Mouse (Mus musculus) CD4-positive, CD25-positive, alpha-beta regulatory T cell, adult 2 months (primary cell): Measurements from ENCODE around the gene 1700021F07Rik.

ENCODE experiments used
- DNase-seq: peaks from one replicate; pipeline ENCODE4 v3.0.0-alpha.2; 2012; ENCODE audit warnings: low read depth, low spot score

Gene 1700021F07Rik

GRCm38 (mm10) chr2:173522376-173522775 is at the start of gene 1700021F07Rik:
1700021F07Rik (plus strand) TSS chr2:173522586.
- DNase-seq: no peak

GRCm38 (mm10) chr2:173473233-173473632 is 49.2 kb upstream of the 1700021F07Rik start:
- no peak for DNase-seq

- DNase-seq: no peak
Observed at GRCm38 (mm10) chr2:173479050-173479449, 43.3 kb upstream of the 1700021F07Rik start.

GRCm38 (mm10) chr2:173484486-173484885 is 37.9 kb upstream of the 1700021F07Rik start:
- no peak for DNase-seq

GRCm38 (mm10) chr2:173499612-173500011 is 22.8 kb upstream of the 1700021F07Rik start:
- DNase-seq: no peak

- DNase-seq: no peak
Observed at GRCm38 (mm10) chr2:173513977-173514376, 8.4 kb upstream of the 1700021F07Rik start.

GRCm38 (mm10) chr2:173515186-173515585 is 7.2 kb upstream of the 1700021F07Rik start:
- DNase-seq: no peak

- no peak for DNase-seq
Observed at GRCm38 (mm10) chr2:173516150-173516855, 6.1 kb upstream of the 1700021F07Rik start.

- DNase-seq: no peak
Observed at GRCm38 (mm10) chr2:173528493-173528892, 6.1 kb downstream of the 1700021F07Rik start.

GRCm38 (mm10) chr2:173532711-173533462 is 10.5 kb downstream of the 1700021F07Rik start:
- DNase-seq: no peak

- peak; percentile 78 for DNase-seq
Observed at GRCm38 (mm10) chr2:173534581-173534980, 12.2 kb downstream of the 1700021F07Rik start.

GRCm38 (mm10) chr2:173535390-173535789 is 13.0 kb downstream of the 1700021F07Rik start:
- DNase-seq: peak; percentile 22

- DNase-seq: no peak
Observed at GRCm38 (mm10) chr2:173535886-173536285, 13.5 kb downstream of the 1700021F07Rik start.

GRCm38 (mm10) chr2:173539781-173540180 is 17.4 kb downstream of the 1700021F07Rik start:
- DNase-seq: no peak

- no peak for DNase-seq
Observed at GRCm38 (mm10) chr2:173541748-173542147, 19.4 kb downstream of the 1700021F07Rik start.

- DNase-seq: no peak
Observed at GRCm38 (mm10) chr2:173542716-173543115, 20.3 kb downstream of the 1700021F07Rik start.

- DNase-seq: peak; percentile 92
Observed at GRCm38 (mm10) chr2:173545992-173546703, 23.8 kb downstream of the 1700021F07Rik start.

GRCm38 (mm10) chr2:173549236-173549635 is 26.9 kb downstream of the 1700021F07Rik start:
- DNase-seq: no peak

- DNase-seq: no peak
Observed at GRCm38 (mm10) chr2:173550681-173551080, 28.3 kb downstream of the 1700021F07Rik start.

GRCm38 (mm10) chr2:173553863-173554262 is 31.5 kb downstream of the 1700021F07Rik start:
- DNase-seq: peak; percentile 79

GRCm38 (mm10) chr2:173558754-173559396 is 36.5 kb downstream of the 1700021F07Rik start:
- DNase-seq: no peak
